Mouse (Mus musculus) A20 (cell line): ENCODE results near the gene Sult2a7.

Source experiments
- DNase-seq: peaks from one replicate; pipeline ENCODE4 v3.0.0-alpha.2; 2011; ENCODE audit warnings: low read depth, low spot score

Gene Sult2a7

GRCm38 (mm10) chr7:14494130-14494529 is at the start of gene Sult2a7:
TSS of gene Sult2a7 (minus strand) at chr7:14494230.
- DNase-seq: no peak

- DNase-seq: no peak
Observed at GRCm38 (mm10) chr7:14525280-14525679, 31.2 kb upstream of the Sult2a7 start.

DNA sequence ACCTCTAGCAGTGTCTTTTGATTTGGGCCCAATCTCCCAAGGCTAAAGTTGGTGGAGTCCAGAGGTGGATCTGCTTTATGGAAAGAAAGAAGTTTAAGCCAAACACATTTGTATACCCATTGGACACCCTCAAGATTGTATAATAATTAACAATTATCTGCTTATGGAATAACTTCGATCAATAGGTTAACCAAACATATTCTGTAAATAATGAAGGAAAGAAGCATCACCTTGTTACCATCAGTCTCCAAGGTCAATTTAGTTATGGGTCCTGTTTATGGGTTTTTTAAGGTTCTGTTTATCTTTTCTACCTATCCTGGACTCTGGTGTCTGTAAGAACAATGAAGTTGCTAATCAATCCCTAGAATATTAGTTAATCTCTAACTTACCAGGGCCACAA is 28.6 kb upstream of the Sult2a7 start:
- DNase-seq: no peak

GRCm38 (mm10) chr7:14518301-14518700 is 24.3 kb upstream of the Sult2a7 start:
- no peak for DNase-seq

DNA sequence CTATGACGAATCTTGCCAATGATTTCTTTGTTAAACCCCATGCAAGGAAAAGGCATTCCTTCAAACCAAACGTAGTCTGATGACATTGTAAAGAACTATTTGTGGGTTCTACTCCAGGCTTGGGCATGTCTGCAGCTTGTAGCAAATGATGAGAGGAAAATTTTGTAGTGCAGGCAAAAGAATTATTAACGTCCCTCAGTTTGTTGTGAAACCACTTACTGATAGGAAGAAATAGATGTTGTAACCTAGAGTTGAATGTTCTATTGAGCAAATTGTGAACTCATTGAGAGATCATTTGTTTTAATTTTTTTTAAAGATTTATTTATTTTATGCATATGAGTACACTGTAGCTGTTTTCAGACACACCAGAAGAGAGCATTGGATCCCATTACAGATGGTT is 1.1 kb downstream of the Sult2a7 start:
- DNase-seq: no peak

- no peak for DNase-seq
Observed at GRCm38 (mm10) chr7:14446534-14446933, 47.5 kb downstream of the Sult2a7 start, which contains the start of gene Sult2a8. TSS of gene Sult2a8 (minus strand) at chr7:14446769.

- no peak for DNase-seq
Observed at GRCm38 (mm10) chr7:14439581-14439980, 54.4 kb downstream of the Sult2a7 start.

GRCm38 (mm10) chr7:14438484-14438883 is 55.5 kb downstream of the Sult2a7 start:
- no peak for DNase-seq

DNA sequence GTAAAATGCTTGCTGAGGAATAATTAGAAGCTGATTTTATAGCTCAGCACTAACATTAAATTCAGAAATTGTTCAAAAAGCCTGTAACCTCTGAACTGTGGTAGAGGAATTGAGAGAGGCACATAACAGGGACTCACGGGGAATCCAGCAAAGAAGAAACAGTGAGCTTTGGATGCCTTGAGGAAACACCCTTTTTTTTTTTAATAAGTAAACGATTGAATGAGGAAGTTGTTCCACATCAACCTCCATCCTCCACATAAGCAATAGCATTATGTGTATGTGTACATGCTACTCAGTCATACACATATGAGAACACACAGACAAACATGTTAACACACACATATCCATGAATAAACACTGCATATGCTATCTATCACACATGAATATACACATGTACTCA is 56.0 kb downstream of the Sult2a7 start:
- DNase-seq: no peak
